Mouse (Mus musculus) left cerebral cortex, postnatal 10 days (tissue): ENCODE measurements at regions not wholly inside any gene's neighbourhood (a gene's known extent, or its start where the extent isn't known, plus 50 kb on each side); places are given as distances from the start of the nearest gene placed in this dataset.
A peak's percentile ranks its signal among the peaks of the same experiment; 100 is the strongest.

Source experiments
- DNase-seq, 2 experiments: peaks; one replicate each; pipeline ENCODE4 v3.0.0; 2021 to 2022; ENCODE audit warnings: low spot score in 2 of 2, mixed read lengths in 1 of 2; ENCODE audit errors: extremely low spot score in 1 of 2
- intact Hi-C: fragments of 180-260 bp; cut with DNase I; formaldehyde crosslinking; loops from one replicate; pipeline ENCODE4 v1.15.1; 2025

GRCm38 (mm10) chr9:61724070-61724469, 190.3 kb downstream of the Rplp1 start:
- intact Hi-C loops = no loop called here

GRCm38 (mm10) chr9:61723021-61723581, 191.2 kb downstream of the Rplp1 start:
- DNase-seq = no peak
- intact Hi-C loops = no loop called here

More at GRCm38 (mm10) chr9:61724070-61724469, 190.3 kb downstream of the Rplp1 start:
- no peak for DNase-seq

GRCm38 (mm10) chr9:61721851-61722250, 192.5 kb downstream of the Rplp1 start:
- intact Hi-C loops = no loop called here
- DNase-seq = no peak

GRCm38 (mm10) chr9:61721071-61721470, 193.3 kb downstream of the Rplp1 start:
- DNase-seq = no peak
- intact Hi-C loops = no loop called here

GRCm38 (mm10) chr9:61720206-61720605, 194.1 kb downstream of the Rplp1 start:
- no peak for DNase-seq
- intact Hi-C loops = no loop called here

- intact Hi-C loops = loop anchor here (5.0 kb wide), 1 partner anchor 111 kb away; no protein-coding TSS in a partner anchor
- no peak for DNase-seq
These were observed 197.6 kb downstream of the Rplp1 start for GRCm38 (mm10) chr9:61716751-61717150.

GRCm38 (mm10) chr9:61714331-61715035, 199.9 kb downstream of the Rplp1 start:
- peak; percentile 38 to 39 for DNase-seq
- intact Hi-C loops = loop anchor here (5.0 kb wide), 1 partner anchor 113 kb away; no protein-coding TSS in a partner anchor

GRCm38 (mm10) chr9:61713806-61714205, 200.5 kb downstream of the Rplp1 start:
- DNase-seq = no peak
- intact Hi-C loops = no loop called here

- intact Hi-C loops = no loop called here
- no peak for DNase-seq
These were observed 203.0 kb downstream of the Rplp1 start for GRCm38 (mm10) chr9:61711296-61711695.

GRCm38 (mm10) chr9:61707875-61708274, 206.5 kb downstream of the Rplp1 start:
- DNase-seq = no peak
- intact Hi-C loops = loop anchor here (10.0 kb wide), 1 partner anchor 813 kb away; no protein-coding TSS in a partner anchor

- DNase-seq = peak in 1 of 2 experiments; percentile 67
- intact Hi-C loops = loop anchor here (10.0 kb wide), 1 partner anchor 812 kb away; no protein-coding TSS in a partner anchor
These were observed 207.0 kb downstream of the Rplp1 start for GRCm38 (mm10) chr9:61707296-61707695.

GRCm38 (mm10) chr9:61706263-61706755, 208.0 kb downstream of the Rplp1 start:
- intact Hi-C loops = loop anchor here (10.0 kb wide), 1 partner anchor 812 kb away; no protein-coding TSS in a partner anchor

GRCm38 (mm10) chr9:61705586-61706233, 208.6 kb downstream of the Rplp1 start:
- peak; percentile 56 to 71 for DNase-seq
- intact Hi-C loops = loop anchor here (10.0 kb wide), 1 partner anchor 811 kb away; no protein-coding TSS in a partner anchor

More at GRCm38 (mm10) chr9:61706263-61706755, 208.0 kb downstream of the Rplp1 start:
- DNase-seq = no peak

GRCm38 (mm10) chr9:61703301-61703700, 211.0 kb downstream of the Rplp1 start:
- no peak for DNase-seq
- intact Hi-C loops = loop anchor here (10.0 kb wide), 1 partner anchor 808 kb away; no protein-coding TSS in a partner anchor

GRCm38 (mm10) chr9:61702280-61702966, 211.9 kb downstream of the Rplp1 start:
- intact Hi-C loops = loop anchor here (10.0 kb wide), 1 partner anchor 808 kb away; no protein-coding TSS in a partner anchor

GRCm38 (mm10) chr9:61700576-61700975, 213.8 kb downstream of the Rplp1 start:
- intact Hi-C loops = loop anchor here (10.0 kb wide), 1 partner anchor 806 kb away; no protein-coding TSS in a partner anchor
- no peak for DNase-seq

More at GRCm38 (mm10) chr9:61702280-61702966, 211.9 kb downstream of the Rplp1 start:
- peak in 1 of 2 experiments; percentile 27 for DNase-seq

- intact Hi-C loops = loop anchor here (5.0 to 10.0 kb wide), 2 partner anchors 327 to 805 kb away; partner anchors contain the start of gene Tle3
- no peak for DNase-seq
These were observed 214.7 kb downstream of the Rplp1 start for GRCm38 (mm10) chr9:61699618-61700017.

- intact Hi-C loops = loop anchor here (5.0 kb wide), 1 partner anchor 326 kb away; the partner anchor contains the start of gene Tle3
- peak; percentile 59 to 79 for DNase-seq
These were observed 216.4 kb downstream of the Rplp1 start for GRCm38 (mm10) chr9:61697959-61698358.
